Mouse (Mus musculus) neural tube, embryonic 12.5 days (tissue): Measurements from ENCODE around the gene Magi2. TPM values are rescaled to one million over a fixed set of nuclear protein-coding genes. Genes with fewer than 3 reads are reported as not detected.

ENCODE experiments used
- ATAC-seq: fragments of 200-750 bp; cut with Nextera tagmentation; 2 replicates; pipeline ENCODE4 v1.8.0; 2017; ENCODE audit warnings: low read depth, mild to moderate bottlenecking, moderate TSS enrichment, moderate library complexity; ENCODE audit not compliant: low FRiP score
- H3K27ac ChIP-seq: fragments of 300-500 bp; sonication (generic); 2 replicates; pipeline ENCODE4 v1.5.1; 2016
- H3K27me3 ChIP-seq: fragments of 300-500 bp; sonication (generic); replicated peaks from 2 replicates; pipeline ENCODE4 v1.6.1; 2016; ENCODE audit warnings: mild to moderate bottlenecking
- H3K36me3 ChIP-seq: fragments of 300-500 bp; sonication (generic); 2 replicates; pipeline ENCODE4 v1.6.1; 2016; ENCODE audit warnings: mild to moderate bottlenecking
- H3K4me1 ChIP-seq: fragments of 300-500 bp; sonication (generic); 2 replicates; pipeline ENCODE4 v1.6.1; 2016
- H3K4me2 ChIP-seq: fragments of 300-500 bp; sonication (generic); replicated peaks from 2 replicates; pipeline ENCODE4 v1.6.1; 2016; ENCODE audit warnings: mild to moderate bottlenecking
- H3K4me3 ChIP-seq: fragments of 300-500 bp; sonication (generic); 2 replicates; pipeline ENCODE4 v1.5.1; 2016
- H3K9ac ChIP-seq: fragments of 300-500 bp; sonication (generic); 2 replicates; pipeline ENCODE4 v1.6.1; 2016; ENCODE audit warnings: mild to moderate bottlenecking
- H3K9me3 ChIP-seq: fragments of 300-500 bp; sonication (generic); 2 replicates; pipeline ENCODE4 v1.6.1; 2016; ENCODE audit warnings: mild to moderate bottlenecking
- WGBS: fragments of 180-500 bp; shearing (Covaris S2); methylation state at CpG from one replicate; pipeline ENCODE4 v1.1.7; 2016; 5-methylcytosine and 5-hydroxymethylcytosine counted together
- polyA plus RNA-seq: library from polyadenylated mRNA; unstranded; fragments of >200 nt; fragmentation: Nextera tagmentation; extraction: Ambion mirVana; gene quantifications from 2 replicates; pipeline ENCODE4 v1.2.1, GENCODE M21; 2016

Gene Magi2
- polyA plus RNA-seq, 1 experiment from 2014 or later: 15.2 TPM

DNA sequence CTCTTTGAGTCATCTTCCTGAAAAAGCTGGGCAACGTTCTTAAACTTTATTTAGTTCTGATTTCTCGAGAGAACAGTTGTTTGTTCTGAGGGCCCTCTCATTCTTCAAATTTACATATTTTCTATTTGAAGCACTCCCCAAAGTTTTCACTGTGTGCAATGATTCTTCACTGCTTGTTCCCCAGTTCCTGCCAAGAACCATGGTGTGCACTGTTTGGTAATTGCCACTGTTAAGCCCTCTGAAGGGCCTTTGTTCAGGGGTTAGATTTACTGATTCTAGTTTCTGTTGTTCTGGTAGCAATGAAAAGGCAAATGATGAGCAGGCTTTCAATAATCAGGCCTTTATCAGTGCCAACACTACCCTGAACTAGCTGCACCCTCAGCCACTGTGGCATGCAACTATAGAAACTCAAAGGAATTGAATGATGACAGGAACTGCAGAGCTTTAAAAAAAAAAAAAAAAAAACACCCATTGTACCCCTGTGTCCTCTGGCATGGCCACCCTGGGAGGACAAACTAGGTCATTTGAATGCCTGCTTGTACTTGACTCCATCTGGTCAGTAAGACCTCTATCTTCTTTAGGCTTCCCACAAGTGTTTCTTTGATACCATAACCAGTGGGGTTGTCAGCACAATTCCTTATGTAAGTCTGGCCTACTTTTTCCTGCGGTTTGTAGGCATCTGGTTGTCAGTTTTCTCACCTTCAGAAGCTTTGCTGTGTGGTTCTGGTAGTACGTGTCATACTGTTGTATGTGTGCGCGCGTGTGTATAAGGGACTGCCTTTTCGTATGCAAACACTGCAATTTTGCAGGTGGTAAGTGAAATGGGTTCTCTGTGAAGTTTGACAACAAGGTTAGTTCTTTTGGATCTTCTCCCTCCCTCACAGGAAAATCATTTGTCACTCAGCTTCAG lies 1076.5 kb downstream of the Magi2 start:
- Histone ChIP-seq H3K4me2 (no peak overlapping the region), H3K4me1 (no peaks in the 10 kb centered on the region), H3K9me3 (no peaks in the 10 kb centered on the region), H3K27ac (no peak overlapping the region), H3K4me3 (no peak overlapping the region), H3K9ac (no peak overlapping the region), H3K27me3 (no peaks in the 10 kb centered on the region), H3K36me3 (no peaks in the 10 kb centered on the region)
- no peak for ATAC-seq
- 73% methylated on average over 8 of the region's 8 CpGs for WGBS

DNA sequence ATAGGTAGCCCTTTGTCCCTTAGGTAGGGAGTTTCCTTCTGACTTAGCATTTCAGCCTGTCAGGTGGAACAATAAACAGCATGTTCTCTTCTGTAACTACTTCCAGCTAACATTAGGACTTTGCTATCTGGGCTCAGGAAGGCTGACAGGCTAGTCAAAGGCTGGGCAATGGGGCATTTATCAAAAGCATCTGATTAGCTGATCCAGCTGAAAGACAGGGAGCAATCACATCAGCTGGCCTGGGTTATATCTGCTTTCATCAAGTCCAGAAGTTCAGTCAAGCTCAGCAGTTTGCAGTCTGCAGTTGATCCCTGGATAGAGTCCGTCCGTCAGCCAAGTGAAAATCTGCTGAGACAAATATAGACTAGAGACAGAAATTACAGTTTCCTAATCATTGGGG lies 1094.1 kb downstream of the Magi2 start:
- no peak overlapping the region for H3K9ac ChIP-seq
- no peak overlapping the region for H3K4me3 ChIP-seq
- no peaks in the 10 kb centered on the region for H3K27me3 ChIP-seq
- WGBS: 97% methylated on average over 2 of the region's 2 CpGs
- no peak overlapping the region for H3K27ac ChIP-seq
- no peaks in the 10 kb centered on the region for H3K4me1 ChIP-seq
- no peak overlapping the region for H3K4me2 ChIP-seq
- H3K9me3 ChIP-seq: no peaks in the 10 kb centered on the region
- no peaks in the 10 kb centered on the region for H3K36me3 ChIP-seq
- no peak for ATAC-seq

DNA sequence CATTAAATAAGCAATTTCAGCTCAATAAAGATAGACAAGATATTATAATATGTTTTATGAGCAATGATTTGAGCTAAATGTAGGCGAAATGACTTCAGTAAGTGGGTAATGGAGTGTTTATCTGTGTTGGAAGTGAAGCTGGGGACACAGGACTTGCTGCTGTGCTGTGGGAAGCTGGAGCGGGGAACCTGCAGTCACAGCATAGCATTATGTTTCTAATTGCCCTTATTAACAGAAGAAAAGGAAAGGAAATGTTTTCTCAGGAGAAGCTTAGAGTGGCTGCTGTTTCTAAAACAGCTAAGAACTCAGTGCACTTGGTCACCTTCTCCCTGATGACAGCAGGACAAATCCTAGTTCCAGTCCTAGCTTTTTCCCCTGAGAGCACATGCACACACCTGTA lies 1098.5 kb downstream of the Magi2 start:
- Histone ChIP-seq H3K9me3 (no peaks in the 10 kb centered on the region), H3K4me1 (no peaks in the 10 kb centered on the region), H3K9ac (no peak overlapping the region), H3K4me2 (no peak overlapping the region), H3K27me3 (no peaks in the 10 kb centered on the region), H3K4me3 (no peak overlapping the region), H3K36me3 (no peaks in the 10 kb centered on the region), H3K27ac (no peak overlapping the region)
- WGBS: 54% methylated on average over 2 of the region's 2 CpGs
- no peak for ATAC-seq

DNA sequence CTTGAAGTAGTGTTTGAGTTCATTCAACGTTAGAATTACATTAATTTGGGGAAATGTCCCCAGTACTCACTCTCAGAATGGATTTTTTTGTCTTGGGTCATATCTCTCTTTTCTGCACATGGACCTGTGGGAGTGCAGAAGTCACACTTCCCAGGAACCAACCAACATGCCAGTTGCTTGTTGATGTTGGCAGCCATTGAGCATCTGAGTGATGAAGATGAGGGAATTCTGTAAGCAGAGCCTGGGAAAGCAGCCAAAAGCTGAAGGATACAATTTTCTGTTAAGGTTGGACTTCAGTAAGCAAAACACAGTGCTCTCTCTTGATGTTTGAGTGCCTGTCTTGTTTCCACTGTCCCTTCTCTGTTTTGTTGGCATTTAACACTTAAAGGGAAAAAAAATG lies 1102.1 kb downstream of the Magi2 start:
- no peaks in the 10 kb centered on the region for H3K9me3 ChIP-seq
- no peaks in the 10 kb centered on the region for H3K36me3 ChIP-seq
- H3K4me1 ChIP-seq: no peaks in the 10 kb centered on the region
- no peak for ATAC-seq
- H3K4me3 ChIP-seq: no peak overlapping the region
- no peak overlapping the region for H3K27ac ChIP-seq
- no peak overlapping the region for H3K9ac ChIP-seq
- no peak overlapping the region for H3K4me2 ChIP-seq
- H3K27me3 ChIP-seq: no peaks in the 10 kb centered on the region
- 60% methylated on average over 1 of the region's 1 CpGs for WGBS

- ATAC-seq: no peak
- WGBS: 78% methylated on average over 3 of the region's 3 CpGs
Measured at GRCm38 (mm10) chr5:20330025-20330424, 1103.2 kb downstream of the Magi2 start.

GRCm38 (mm10) chr5:20332574-20332973 lies 1105.7 kb downstream of the Magi2 start:
- no peak overlapping the region for H3K4me3 ChIP-seq
- no peaks in the 10 kb centered on the region for H3K27me3 ChIP-seq
- ATAC-seq: no peak
- H3K27ac ChIP-seq: no peak overlapping the region
- H3K4me1 ChIP-seq: no peaks in the 10 kb centered on the region
- H3K9me3 ChIP-seq: no peaks in the 10 kb centered on the region
- no peak overlapping the region for H3K4me2 ChIP-seq
- WGBS: 86% methylated on average over 4 of the region's 4 CpGs
- H3K36me3 ChIP-seq: no peaks in the 10 kb centered on the region
- no peak overlapping the region for H3K9ac ChIP-seq

More at GRCm38 (mm10) chr5:20330025-20330424, 1103.2 kb downstream of the Magi2 start:
- Histone ChIP-seq H3K9ac (no peak overlapping the region), H3K36me3 (no peaks in the 10 kb centered on the region), H3K27me3 (no peaks in the 10 kb centered on the region), H3K4me1 (no peaks in the 10 kb centered on the region), H3K4me2 (no peak overlapping the region), H3K9me3 (no peaks in the 10 kb centered on the region), H3K27ac (no peak overlapping the region), H3K4me3 (no peak overlapping the region)

DNA sequence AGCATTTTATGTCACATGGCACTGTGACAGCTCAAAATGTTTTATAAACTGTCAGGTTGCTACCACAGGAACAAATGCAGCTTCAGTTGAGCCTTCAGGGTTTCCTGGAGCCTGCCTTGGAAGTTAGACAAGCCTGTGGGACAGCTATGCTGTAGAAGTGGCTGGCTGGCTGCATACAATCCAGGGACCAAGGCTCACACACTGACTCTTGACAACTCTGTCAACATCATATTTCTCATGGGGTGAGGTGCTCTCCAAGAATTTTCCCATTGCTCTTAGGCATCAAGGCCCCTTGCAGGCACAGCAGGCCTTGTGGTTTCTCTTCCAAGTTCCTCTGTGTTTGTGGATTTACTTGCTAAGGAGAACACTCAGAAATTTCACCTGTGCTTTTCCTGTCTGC lies 1107.7 kb downstream of the Magi2 start:
- Histone ChIP-seq H3K4me3 (no peak overlapping the region), H3K27me3 (no peaks in the 10 kb centered on the region), H3K27ac (no peak overlapping the region), H3K4me2 (no peak overlapping the region), H3K9ac (no peak overlapping the region), H3K9me3 (no peaks in the 10 kb centered on the region), H3K36me3 (no peaks in the 10 kb centered on the region), H3K4me1 (no peaks in the 10 kb centered on the region)
- ATAC-seq: no peak

DNA sequence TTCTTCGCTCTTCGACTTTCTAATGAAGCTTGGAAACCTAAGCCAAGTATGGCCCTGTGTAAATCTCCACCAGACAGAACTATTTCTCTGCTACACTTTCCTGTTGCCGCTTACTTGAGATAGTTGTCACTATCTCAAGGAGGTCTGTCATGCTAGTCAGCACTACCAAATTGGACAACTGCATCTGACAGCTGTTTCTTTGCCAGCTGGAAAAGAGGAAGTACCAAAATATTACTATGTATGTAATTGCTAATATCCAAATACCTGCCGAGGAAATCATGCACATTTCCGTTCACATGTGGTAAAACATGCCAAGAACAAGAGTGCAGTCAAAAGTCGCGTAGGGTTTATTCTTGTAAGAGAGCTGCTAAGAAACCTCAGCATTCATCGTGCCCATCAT lies 1126.1 kb downstream of the Magi2 start:
- H3K9me3 ChIP-seq: no peaks in the 10 kb centered on the region
- no peaks in the 10 kb centered on the region for H3K27me3 ChIP-seq
- no peaks in the 10 kb centered on the region for H3K36me3 ChIP-seq
- no peaks in the 10 kb centered on the region for H3K4me1 ChIP-seq
- WGBS: 92% methylated on average over 8 of the region's 8 CpGs
- no peak overlapping the region for H3K4me3 ChIP-seq
- H3K4me2 ChIP-seq: no peak overlapping the region
- ATAC-seq: no peak
- H3K9ac ChIP-seq: no peak overlapping the region
- no peak overlapping the region for H3K27ac ChIP-seq

GRCm38 (mm10) chr5:20358437-20358836 lies 1131.6 kb downstream of the Magi2 start:
- Histone ChIP-seq H3K4me3 (no peak overlapping the region), H3K36me3 (no peaks in the 10 kb centered on the region), H3K4me1 (no peaks in the 10 kb centered on the region), H3K27me3 (no peaks in the 10 kb centered on the region), H3K9me3 (no peaks in the 10 kb centered on the region), H3K4me2 (no peak overlapping the region), H3K27ac (no peak overlapping the region), H3K9ac (no peak overlapping the region)
- WGBS: 65% methylated on average over 5 of the region's 5 CpGs
- ATAC-seq: no peak

- 80% methylated on average over 3 of the region's 3 CpGs for WGBS
- no peak overlapping the region for H3K27ac ChIP-seq
- H3K4me1 ChIP-seq: no peaks in the 10 kb centered on the region
- no peaks in the 10 kb centered on the region for H3K27me3 ChIP-seq
- H3K4me2 ChIP-seq: no peak overlapping the region
- H3K36me3 ChIP-seq: no peaks in the 10 kb centered on the region
- H3K9me3 ChIP-seq: no peaks in the 10 kb centered on the region
- no peak overlapping the region for H3K4me3 ChIP-seq
- ATAC-seq: no peak
- no peak overlapping the region for H3K9ac ChIP-seq
Measured at GRCm38 (mm10) chr5:20359021-20359420, 1132.2 kb downstream of the Magi2 start.

- H3K9me3 ChIP-seq: no peaks in the 10 kb centered on the region
- H3K36me3 ChIP-seq: no peaks in the 10 kb centered on the region
- no peaks in the 10 kb centered on the region for H3K4me1 ChIP-seq
- no peak overlapping the region for H3K4me3 ChIP-seq
- no peak for ATAC-seq
- WGBS: 86% methylated on average over 3 of the region's 3 CpGs
- H3K27me3 ChIP-seq: no peaks in the 10 kb centered on the region
- H3K4me2 ChIP-seq: no peak overlapping the region
- H3K9ac ChIP-seq: no peak overlapping the region
- H3K27ac ChIP-seq: no peak overlapping the region
Measured at GRCm38 (mm10) chr5:20362154-20362553, 1135.3 kb downstream of the Magi2 start.

DNA sequence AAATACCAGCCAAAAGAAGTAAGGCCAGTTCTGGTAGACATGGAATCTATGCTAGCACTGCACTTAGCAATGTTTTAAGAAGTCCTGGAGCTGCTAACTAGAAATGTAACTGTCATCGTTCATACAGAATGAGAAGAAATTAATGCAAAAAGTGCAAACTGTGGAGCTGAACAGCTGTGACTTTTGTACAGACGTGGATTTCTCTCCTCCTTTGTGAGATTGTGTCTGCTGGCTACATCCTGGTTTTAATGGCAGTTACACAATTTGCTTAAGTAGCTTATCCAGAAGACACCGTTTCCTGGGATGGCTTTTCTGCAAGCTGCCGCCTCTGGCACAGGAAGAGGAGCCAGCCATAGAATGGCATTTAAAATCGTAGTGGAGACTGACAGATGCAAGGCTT lies 1136.4 kb downstream of the Magi2 start:
- 77% methylated on average over 5 of the region's 5 CpGs for WGBS
- Histone ChIP-seq H3K4me1 (no peaks in the 10 kb centered on the region), H3K27me3 (no peaks in the 10 kb centered on the region)

GRCm38 (mm10) chr5:20373586-20373985 lies 1146.8 kb downstream of the Magi2 start:
- Histone ChIP-seq H3K36me3 (no peaks in the 10 kb centered on the region), H3K9me3 (no peaks in the 10 kb centered on the region), H3K27ac (no peak overlapping the region), H3K9ac (no peak overlapping the region), H3K27me3 (no peaks in the 10 kb centered on the region), H3K4me3 (no peak overlapping the region), H3K4me2 (no peak overlapping the region), H3K4me1 (no peaks in the 10 kb centered on the region)
- 79% methylated on average over 1 of the region's 1 CpGs for WGBS
- no peak for ATAC-seq

More for the DNA sequence above, 1136.4 kb downstream of the Magi2 start:
- H3K9ac ChIP-seq: no peak overlapping the region
- no peak overlapping the region for H3K4me3 ChIP-seq
- no peak overlapping the region for H3K4me2 ChIP-seq
- no peaks in the 10 kb centered on the region for H3K36me3 ChIP-seq
- no peak for ATAC-seq
- no peak overlapping the region for H3K27ac ChIP-seq
- H3K9me3 ChIP-seq: no peaks in the 10 kb centered on the region
